Mouse (Mus musculus) E14TG2a.4 (cell line): ENCODE measurements around the gene Git1.

Experiments used
- CTCF ChIP-seq: conservative IDR thresholded peaks from 2 replicates; pipeline ENCODE4 v1.5.1; 2014; ENCODE audit warnings: low read length
- POU5F1 ChIP-seq: IDR thresholded peaks from 2 replicates; pipeline ENCODE4 v1.6.1; 2014; ENCODE audit warnings: low read length, borderline replicate concordance

DNA sequence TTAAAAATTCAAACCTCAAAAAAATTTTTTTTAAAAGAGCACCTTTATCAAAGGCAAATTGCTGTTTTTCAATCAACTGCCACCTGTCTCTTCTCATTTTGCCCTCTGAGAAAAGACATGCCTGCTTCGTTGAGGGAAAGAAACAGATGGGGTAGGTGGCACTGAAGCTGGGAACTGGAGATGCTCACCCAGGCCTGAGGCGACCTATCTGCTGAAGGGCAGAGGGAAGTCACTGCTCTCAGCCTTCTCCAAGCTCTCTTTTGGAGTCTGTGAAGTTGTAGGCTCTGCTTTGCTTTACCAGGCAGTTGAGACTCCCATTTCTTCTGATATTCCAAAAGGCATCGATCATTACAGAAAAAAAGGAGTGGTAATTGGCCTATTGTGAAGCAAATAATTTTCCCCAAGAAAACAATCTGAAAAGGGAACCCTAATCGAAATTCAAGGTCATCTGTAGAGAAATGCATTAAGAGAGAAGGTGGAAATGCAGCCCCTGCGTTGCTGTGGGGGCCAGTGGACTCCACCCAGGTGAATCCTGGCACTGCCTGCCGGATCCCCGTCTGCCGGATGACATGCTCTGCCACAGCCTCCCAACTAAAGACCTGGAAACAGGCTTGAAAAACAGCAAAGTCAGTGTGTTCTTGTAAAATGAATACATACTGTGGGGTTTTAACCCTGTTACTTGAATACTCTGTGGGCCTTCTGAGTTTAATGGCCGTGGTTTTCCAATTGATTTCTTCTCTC, 37.4 kb upstream of the Git1 start:
- no peak for TF ChIP-seq CTCF
- no peak for TF ChIP-seq POU5F1
